Mouse (Mus musculus): Measurements from ENCODE around the gene Hk3. TPM values are rescaled to one million over a fixed set of nuclear protein-coding genes. Genes with fewer than 3 reads are reported as not detected.
A peak's percentile ranks its signal among the peaks of the same experiment; 100 is the strongest.

Hk3 gene
- total RNA-seq, 2 experiments from 2014 or later: 1.1 to 1.7 TPM

DNA sequence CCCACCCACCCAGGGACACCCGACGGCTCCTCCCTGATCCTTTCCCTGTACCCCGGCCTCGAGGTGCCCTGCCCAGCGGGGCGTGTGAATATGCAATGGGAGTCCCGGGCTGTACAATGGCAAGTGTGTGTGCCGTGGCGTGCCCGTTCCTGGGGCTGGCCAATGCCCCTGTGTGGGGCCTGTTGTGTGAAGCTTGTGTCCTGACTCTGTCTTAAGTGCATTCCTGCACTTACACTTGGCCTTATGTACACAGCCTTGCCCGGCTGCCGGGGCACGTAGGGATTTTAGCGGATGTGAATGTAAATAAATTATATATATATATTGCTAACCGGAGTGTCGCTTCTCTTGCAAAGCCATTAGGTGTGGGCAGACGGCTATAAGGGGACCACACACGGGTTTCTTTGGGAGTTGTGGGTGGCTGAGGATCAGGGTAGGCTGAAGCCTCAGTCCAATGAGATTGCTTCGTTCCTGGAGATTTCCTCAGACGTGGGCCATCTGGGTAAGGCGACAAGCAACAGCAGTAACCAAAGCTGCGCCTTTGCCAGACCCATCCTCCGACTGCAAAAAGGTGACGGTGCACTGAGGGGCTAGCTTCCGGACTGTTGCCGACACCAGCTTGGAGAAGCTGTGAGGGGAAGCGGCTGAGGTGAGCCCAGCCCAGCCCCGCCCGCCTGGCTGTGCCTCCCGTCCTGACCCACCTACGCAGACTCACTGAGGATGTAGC lies 15.3 kb downstream of the Hk3 start:
- DNase-seq (ENCODE audit: low spot score in 2 of 2): peak; percentile 40 to 60
- intact Hi-C loops (cut with DNase I): no loop called here

- DNase-seq (ENCODE audit: low spot score in 2 of 2): no peak
- intact Hi-C loops (cut with DNase I): no loop called here
These were observed 16.5 kb downstream of the Hk3 start for GRCm38 (mm10) chr13:55004646-55005045.

DNA sequence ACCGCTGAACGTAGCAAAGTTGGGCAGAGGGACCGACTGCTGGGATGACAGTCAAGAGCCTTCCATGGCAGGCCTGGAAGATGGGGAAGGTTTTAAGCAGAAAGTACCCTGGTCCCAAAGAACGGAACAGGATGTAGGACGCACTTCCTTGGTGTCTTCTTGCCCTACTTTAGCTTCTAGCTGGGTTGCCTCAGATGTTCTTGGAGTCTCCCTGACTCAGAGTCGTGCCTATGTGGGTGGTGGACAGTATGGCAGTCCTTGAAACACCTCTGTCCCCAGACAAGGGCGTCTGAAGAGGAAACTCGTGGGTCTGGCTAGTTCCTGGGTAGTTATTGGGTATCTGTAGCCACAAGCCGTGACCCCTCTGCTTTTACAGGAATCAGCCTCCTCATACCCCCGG lies 19.1 kb downstream of the Hk3 start:
- intact Hi-C loops (cut with DNase I): no loop called here
- peak in 1 of 2 experiments; percentile 42 for DNase-seq (ENCODE audit: low spot score in 2 of 2)

DNA sequence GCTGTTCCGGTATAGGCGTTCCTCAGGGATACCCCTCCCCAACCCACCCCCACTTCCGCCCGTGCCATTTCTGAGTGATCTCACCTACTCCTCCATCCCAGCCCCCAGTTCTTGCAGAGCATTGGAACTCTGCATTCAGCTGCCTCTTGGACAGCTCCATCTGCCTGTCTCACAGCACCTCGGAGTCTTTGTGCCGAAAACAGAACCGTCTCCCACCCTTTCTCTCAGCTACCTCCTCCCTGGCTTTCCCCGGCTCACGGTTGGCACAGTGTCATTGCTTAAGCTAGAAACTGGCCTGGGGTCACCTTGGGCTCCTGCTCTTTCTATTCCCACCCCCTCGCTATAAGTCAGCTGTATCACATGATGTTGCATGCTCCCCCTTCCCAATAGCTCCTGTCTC lies 20.8 kb downstream of the Hk3 start:
- intact Hi-C loops (cut with DNase I): loop anchor here (1.0 kb wide), 1 partner anchor 51 kb away; the partner anchor contains the start of gene Unc5a
- peak; percentile 70 to 78 for DNase-seq (ENCODE audit: low spot score in 2 of 2)

DNA sequence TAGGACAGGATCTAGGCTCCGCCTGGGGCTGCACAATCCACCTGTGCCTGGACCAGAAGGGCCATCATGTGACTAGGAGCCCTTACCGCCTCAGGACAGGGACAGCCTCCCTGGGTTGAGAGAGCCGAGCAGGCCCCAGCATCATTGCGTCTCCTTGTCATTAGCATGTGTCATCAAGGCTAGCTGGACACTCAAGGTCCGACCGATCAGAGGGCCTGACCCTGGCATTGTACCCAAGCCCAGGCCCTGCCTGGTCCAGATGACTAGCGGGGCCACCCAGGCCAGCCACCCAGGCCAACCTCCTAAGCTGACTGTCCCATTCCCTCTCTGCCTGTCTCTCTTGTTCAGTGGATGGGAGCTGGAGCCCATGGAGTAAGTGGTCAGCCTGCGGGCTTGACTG lies 23.6 kb downstream of the Hk3 start:
- no peak for DNase-seq (ENCODE audit: low spot score in 2 of 2)
- intact Hi-C loops (cut with DNase I): no loop called here

DNA sequence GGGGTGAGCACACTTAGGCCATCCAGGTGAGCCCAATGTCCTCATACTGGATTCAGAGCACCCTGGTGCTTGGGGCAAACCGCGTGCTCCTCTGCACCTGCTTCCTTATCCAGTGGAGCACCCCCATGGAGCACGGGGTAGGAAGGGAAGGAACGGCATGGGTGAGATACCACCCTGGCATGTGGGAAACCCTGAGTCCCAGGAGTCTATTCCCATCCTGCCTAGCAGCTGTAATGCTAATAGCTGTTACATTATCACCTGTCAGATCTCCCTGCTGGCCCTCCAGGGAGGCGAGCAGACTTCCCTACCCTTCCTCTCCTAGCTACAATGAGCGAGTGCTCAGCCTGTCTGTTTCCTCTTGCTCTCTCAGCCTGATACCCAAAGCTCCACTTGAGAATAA lies 26.0 kb downstream of the Hk3 start:
- intact Hi-C loops (cut with DNase I): no loop called here
- no peak for DNase-seq (ENCODE audit: low spot score in 2 of 2)

DNA sequence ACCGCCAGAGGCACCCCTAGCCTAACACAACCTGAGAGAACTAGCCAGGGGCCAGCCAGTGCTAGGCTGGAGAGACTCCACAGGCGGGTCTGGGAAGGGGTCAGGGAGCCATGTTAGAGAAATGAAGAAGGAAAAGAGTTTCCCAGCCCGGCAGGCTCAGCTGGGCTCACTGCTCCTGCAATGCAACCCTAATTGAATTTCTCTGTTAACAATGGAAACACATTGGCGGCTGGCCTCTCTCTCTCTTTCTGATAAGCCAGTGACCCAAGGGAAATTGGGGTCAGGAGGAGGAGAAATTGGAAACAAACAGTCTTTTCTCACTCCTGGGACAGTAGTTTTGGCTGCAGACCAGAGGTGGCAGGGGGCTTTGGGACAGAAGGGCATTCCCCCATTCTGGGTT lies 26.6 kb downstream of the Hk3 start:
- intact Hi-C loops (cut with DNase I): no loop called here
- no peak for DNase-seq (ENCODE audit: low spot score in 2 of 2)

DNA sequence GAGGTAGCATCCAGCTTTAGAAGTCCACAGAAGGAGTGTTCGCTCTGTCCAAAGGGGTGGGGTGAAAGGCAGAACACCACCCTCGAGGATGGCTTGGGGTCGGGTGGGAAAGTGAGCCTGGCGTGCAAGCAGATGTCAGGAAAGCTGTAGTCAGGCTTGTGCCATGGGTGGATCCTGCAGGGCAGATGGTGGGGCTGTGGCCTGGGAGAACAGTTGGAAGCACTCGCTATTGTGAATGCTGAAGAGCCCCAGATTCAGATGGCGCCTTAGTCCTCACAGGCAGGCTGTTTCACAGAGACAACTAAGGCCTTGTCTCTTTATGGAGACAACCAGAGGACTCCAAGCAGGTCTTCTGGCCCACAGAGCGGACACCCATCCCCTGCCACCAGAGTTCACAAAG lies 29.0 kb downstream of the Hk3 start:
- intact Hi-C loops (cut with DNase I): no loop called here
- DNase-seq (ENCODE audit: low spot score in 2 of 2): no peak

DNA sequence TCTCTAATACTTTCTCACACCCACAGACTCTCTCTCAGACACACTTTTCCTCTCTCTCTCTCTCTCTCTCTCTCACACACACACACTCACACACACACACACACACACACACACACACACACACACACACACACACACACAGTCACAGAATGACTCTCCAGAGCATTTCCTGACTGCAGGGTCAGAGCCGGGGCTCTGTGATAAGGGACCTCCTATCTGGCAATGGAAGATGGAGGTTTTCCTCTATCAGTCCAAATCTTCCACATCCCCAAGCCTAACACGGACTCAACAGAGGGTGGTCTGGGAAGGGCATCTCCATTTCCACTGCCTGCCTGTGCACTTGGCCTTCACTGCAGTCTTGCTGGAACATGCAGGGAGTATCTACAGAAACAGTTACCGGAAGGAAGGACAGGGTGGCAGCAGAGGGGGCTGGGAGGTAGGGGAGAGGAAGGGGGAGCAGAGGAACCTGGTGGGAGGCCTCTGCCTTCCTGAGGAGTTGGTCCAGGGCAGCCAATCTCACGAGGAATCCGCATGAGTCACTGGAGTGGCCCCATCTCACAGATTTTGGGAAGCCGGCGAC lies 32.9 kb downstream of the Hk3 start:
- intact Hi-C loops (cut with DNase I): no loop called here
- DNase-seq (ENCODE audit: low spot score in 2 of 2): no peak

GRCm38 (mm10) chr13:54987405-54987804 lies 33.8 kb downstream of the Hk3 start:
- intact Hi-C loops (cut with DNase I): no loop called here
- no peak for DNase-seq (ENCODE audit: low spot score in 2 of 2)

- DNase-seq (ENCODE audit: low spot score in 2 of 2): no peak
- intact Hi-C loops (cut with DNase I): no loop called here
These were observed 37.6 kb downstream of the Hk3 start for GRCm38 (mm10) chr13:54983614-54984013.

GRCm38 (mm10) chr13:54983001-54983400 lies 38.2 kb downstream of the Hk3 start:
- no peak for DNase-seq (ENCODE audit: low spot score in 2 of 2)
- intact Hi-C loops (cut with DNase I): no loop called here

DNA sequence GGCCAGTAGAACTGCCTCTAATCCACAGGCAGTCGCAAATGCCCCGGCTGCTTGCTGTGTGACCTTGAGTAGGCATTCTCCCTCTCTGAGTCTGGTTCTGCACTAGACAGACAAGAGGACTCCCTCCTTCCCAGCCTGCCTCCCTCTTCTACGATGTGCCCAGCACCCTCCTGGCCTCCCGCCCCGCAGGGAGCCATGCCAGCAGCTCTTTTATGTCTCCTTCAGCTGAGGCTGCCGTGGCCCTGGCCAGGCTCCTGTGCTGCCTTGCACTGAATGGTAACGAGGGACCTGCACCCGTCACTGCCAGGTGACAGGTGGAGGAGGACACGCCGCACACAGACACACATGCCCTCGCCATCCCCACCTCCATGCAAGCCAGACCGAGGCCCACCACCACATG lies 40.2 kb downstream of the Hk3 start:
- DNase-seq (ENCODE audit: low spot score in 2 of 2): no peak
- intact Hi-C loops (cut with DNase I): no loop called here

DNA sequence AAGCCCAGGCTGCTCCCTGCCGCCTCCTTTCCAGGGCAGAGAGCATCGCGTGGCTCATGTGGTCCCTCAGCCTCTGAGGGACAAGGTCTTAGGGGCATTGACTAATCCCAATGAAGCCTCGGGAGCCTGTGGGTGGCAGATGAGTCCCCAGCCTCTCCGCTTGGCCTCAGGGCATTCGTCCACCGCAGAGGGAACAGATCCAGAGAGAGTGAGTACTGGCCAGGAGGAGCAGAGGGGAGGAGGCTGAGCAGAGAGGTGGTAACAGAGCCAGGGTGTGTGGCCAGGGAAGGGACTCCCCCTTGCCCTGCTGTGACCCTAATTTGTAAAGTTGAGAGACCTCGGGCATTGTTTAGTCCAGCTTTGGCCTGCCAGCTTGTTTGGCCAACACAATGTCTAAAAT lies 42.4 kb downstream of the Hk3 start:
- DNase-seq (ENCODE audit: low spot score in 2 of 2): no peak
- intact Hi-C loops (cut with DNase I): no loop called here

GRCm38 (mm10) chr13:54975546-54975945 lies 45.6 kb downstream of the Hk3 start:
- no peak for DNase-seq (ENCODE audit: low spot score in 2 of 2)
- intact Hi-C loops (cut with DNase I): no loop called here

GRCm38 (mm10) chr13:54970521-54971247 lies 50.5 kb downstream of the Hk3 start:
- DNase-seq (ENCODE audit: low spot score in 2 of 2): no peak
- intact Hi-C loops (cut with DNase I): no loop called here

- intact Hi-C loops (cut with DNase I): no loop called here
These were observed 51.7 kb downstream of the Hk3 start for GRCm38 (mm10) chr13:54969513-54969912.

DNA sequence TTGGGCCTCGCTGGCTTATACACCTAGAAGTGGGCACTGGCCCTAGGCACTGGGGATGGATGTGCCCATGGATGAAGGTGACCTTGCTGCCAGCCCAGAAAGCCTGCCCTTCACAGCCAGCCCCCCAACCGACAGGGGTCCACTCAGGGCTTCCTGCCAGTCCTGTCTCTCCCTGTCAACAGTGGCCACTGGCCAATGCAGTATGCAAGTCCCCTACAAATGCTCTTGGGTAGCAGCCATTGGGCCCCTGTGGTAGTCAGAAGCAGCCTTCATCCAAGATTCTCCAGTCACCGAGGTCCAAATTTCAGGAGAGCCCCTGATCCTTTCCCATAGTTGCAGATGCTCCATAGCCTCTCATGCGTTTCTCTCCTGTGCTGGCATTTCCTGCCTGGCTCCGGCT lies 52.5 kb downstream of the Hk3 start:
- intact Hi-C loops (cut with DNase I): no loop called here
- DNase-seq (ENCODE audit: low spot score in 2 of 2): no peak

More at GRCm38 (mm10) chr13:54969513-54969912, 51.7 kb downstream of the Hk3 start:
- no peak for DNase-seq (ENCODE audit: low spot score in 2 of 2)

DNA sequence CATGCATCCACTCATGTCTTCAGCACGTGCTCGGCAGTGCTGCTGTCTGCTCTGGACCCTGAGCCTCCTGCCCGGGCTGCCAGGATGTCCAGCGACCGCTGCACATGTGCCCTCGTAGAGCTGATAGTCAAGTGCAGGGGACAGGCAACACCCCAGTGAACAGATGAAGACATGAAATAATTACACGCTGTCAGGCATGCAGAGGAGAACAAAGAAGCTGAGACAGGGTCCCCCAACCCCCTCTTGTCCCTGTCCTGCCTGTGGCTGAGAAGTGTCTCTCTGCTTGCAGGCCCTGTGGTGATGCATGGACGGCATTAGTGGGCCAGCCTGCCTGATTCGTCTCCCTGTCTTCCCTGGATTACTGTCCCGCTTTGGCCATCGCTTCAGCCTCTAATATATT lies 53.7 kb downstream of the Hk3 start:
- intact Hi-C loops (cut with DNase I): no loop called here
- no peak for DNase-seq (ENCODE audit: low spot score in 2 of 2)

- intact Hi-C loops (cut with DNase I): no loop called here
- no peak for DNase-seq (ENCODE audit: low spot score in 2 of 2)
These were observed 55.9 kb downstream of the Hk3 start for GRCm38 (mm10) chr13:54965256-54965655.

DNA sequence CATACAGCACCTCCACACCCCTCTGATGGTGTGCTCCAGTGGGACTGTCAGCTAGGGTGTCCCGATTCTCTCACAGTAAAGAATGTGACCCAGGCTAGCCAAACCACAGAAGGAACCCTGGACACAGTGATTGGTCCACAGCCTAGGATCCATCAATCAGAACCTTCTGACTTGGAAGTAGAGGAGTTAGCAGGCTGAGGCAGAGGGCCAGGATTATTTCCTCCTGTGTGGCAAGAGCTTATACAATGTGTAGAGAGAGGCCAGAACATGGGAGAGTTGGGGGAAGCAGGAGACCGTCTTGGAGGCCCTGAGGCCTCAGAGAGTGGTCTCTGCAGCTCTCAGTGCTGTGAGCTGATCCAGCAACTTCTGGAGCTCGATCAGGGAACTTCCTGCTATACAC lies 60.7 kb downstream of the Hk3 start:
- DNase-seq (ENCODE audit: low spot score in 2 of 2): no peak
- intact Hi-C loops (cut with DNase I): no loop called here

Data from left cerebral cortex, postnatal 36 days (tissue).